Mouse (Mus musculus) forebrain, embryonic 16.5 days (tissue): ENCODE measurements at regions not wholly inside any gene's neighbourhood (a gene's known extent, or its start where the extent isn't known, plus 50 kb on each side); places are given as distances from the start of the nearest gene placed in this dataset.
A peak's percentile ranks its signal among the peaks of the same experiment; 100 is the strongest.
"Not testable (repeated sequence)": the region's sequence is repeated elsewhere in the genome, so short reads cannot be mapped to it uniquely, and the experiment has no call there.

Experiments used
- ATAC-seq: fragments of 200-750 bp; cut with Nextera tagmentation; 2 replicates; pipeline ENCODE4 v1.8.0; 2017; ENCODE audit warnings: mild to moderate bottlenecking, moderate library complexity
- H3K27ac ChIP-seq: fragments of 300-500 bp; sonication (generic); 2 replicates; pipeline ENCODE4 v1.5.1; 2014; ENCODE audit warnings: low read length, control low read depth
- H3K27me3 ChIP-seq: fragments of 300-500 bp; sonication (generic); replicated peaks from 2 replicates; pipeline ENCODE4 v1.6.1; 2014; ENCODE audit warnings: low read length; ENCODE audit not compliant: control insufficient read depth, insufficient read depth
- H3K36me3 ChIP-seq: fragments of 300-500 bp; sonication (generic); 2 replicates; pipeline ENCODE4 v1.6.1; 2014; ENCODE audit not compliant: control insufficient read depth, insufficient read depth
- H3K4me1 ChIP-seq: fragments of 300-500 bp; sonication (generic); replicated peaks from 2 replicates; pipeline ENCODE4 v1.6.1; 2014; ENCODE audit warnings: low read length; ENCODE audit not compliant: control insufficient read depth, insufficient read depth
- H3K4me2 ChIP-seq: fragments of 300-500 bp; sonication (generic); 2 replicates; pipeline ENCODE4 v1.6.1; 2014; ENCODE audit warnings: mild to moderate bottlenecking, low read length, control low read depth
- H3K4me3 ChIP-seq: fragments of 300-500 bp; sonication (generic); replicated peaks from 2 replicates; pipeline ENCODE4 v1.5.1; 2014; ENCODE audit warnings: mild to moderate bottlenecking, low read length, control low read depth
- H3K9ac ChIP-seq: fragments of 300-500 bp; sonication (generic); replicated peaks from 2 replicates; pipeline ENCODE4 v1.6.1; 2014; ENCODE audit warnings: low read depth, low read length, control low read depth
- H3K9me3 ChIP-seq: fragments of 300-500 bp; sonication (generic); 2 replicates; pipeline ENCODE4 v1.6.1; 2016; ENCODE audit warnings: low read length; ENCODE audit not compliant: control insufficient read depth
- WGBS: fragments of 180-500 bp; shearing (Covaris S2); extraction: QIAGEN DNeasy Blood & Tissue Kit; methylation state at CpG from one replicate; pipeline ENCODE4 v1.1.7; 2014; 5-methylcytosine and 5-hydroxymethylcytosine counted together

DNA sequence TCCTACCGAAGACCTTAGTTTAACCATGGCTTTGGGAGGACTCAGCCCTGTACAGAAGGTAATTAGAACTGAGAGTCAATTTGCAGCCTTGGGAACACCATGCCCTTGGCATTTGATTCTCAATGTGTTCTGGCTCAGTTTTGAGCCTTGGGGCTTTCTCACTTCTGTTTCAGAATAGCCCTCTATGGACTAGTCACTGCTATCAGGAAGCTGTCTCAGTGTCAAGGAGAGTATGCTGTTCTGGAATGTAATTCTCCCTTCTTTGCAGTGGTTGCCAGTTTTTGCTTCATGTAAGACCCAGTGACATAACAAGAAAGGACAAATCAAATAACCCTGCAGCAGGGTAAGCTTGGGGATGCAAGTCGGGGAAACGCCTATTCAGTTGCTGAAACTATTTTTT is 297.7 kb downstream of the Grxcr1 start:
- Histone ChIP-seq H3K4me3 (no peak overlapping the region), H3K9ac (no peak overlapping the region), H3K4me1 (no peaks in the 10 kb centered on the region), H3K27me3 (no peaks in the 10 kb centered on the region), H3K36me3 (no peaks in the 10 kb centered on the region), H3K27ac (no peak overlapping the region), H3K4me2 (no peak overlapping the region), H3K9me3 (no peaks in the 10 kb centered on the region)
- peak; percentile 62 for ATAC-seq
- WGBS: 71% methylated on average over 3 of the region's 3 CpGs

- H3K4me2 ChIP-seq: no peak overlapping the region
- no peaks in the 10 kb centered on the region for H3K9me3 ChIP-seq
- no peaks in the 10 kb centered on the region for H3K4me1 ChIP-seq
- H3K36me3 ChIP-seq: no peaks in the 10 kb centered on the region
- H3K27me3 ChIP-seq: no peaks in the 10 kb centered on the region
- 72% methylated on average over 2 of the region's 2 CpGs for WGBS
- no peak overlapping the region for H3K4me3 ChIP-seq
- no peak for ATAC-seq
- H3K27ac ChIP-seq: no peak overlapping the region
- no peak overlapping the region for H3K9ac ChIP-seq
These were observed 298.2 kb downstream of the Grxcr1 start for GRCm38 (mm10) chr5:68329828-68330227.

GRCm38 (mm10) chr5:68350921-68351320 is 319.3 kb downstream of the Grxcr1 start:
- Histone ChIP-seq H3K9ac (no peak overlapping the region), H3K27me3 (no peaks in the 10 kb centered on the region), H3K4me3 (no peak overlapping the region), H3K9me3 (no peaks in the 10 kb centered on the region), H3K4me2 (no peak overlapping the region), H3K27ac (no peak overlapping the region), H3K4me1 (no peaks in the 10 kb centered on the region), H3K36me3 (no peaks in the 10 kb centered on the region)
- ATAC-seq: no peak
- 71% methylated on average over 2 of the region's 2 CpGs for WGBS

GRCm38 (mm10) chr5:68351793-68352192 is 320.2 kb downstream of the Grxcr1 start:
- no peak overlapping the region for H3K4me2 ChIP-seq
- ATAC-seq: peak; percentile 64
- no peak overlapping the region for H3K9ac ChIP-seq
- WGBS: 57% methylated on average over 5 of the region's 5 CpGs
- H3K36me3 ChIP-seq: no peaks in the 10 kb centered on the region
- H3K27me3 ChIP-seq: no peaks in the 10 kb centered on the region
- H3K27ac ChIP-seq: no peak overlapping the region
- H3K9me3 ChIP-seq: no peaks in the 10 kb centered on the region
- H3K4me3 ChIP-seq: no peak overlapping the region
- H3K4me1 ChIP-seq: no peaks in the 10 kb centered on the region

- Histone ChIP-seq H3K27ac (no peak overlapping the region), H3K9ac (no peak overlapping the region), H3K4me2 (no peak overlapping the region), H3K4me3 (no peak overlapping the region), H3K4me1 (no peaks in the 10 kb centered on the region), H3K9me3 (no peaks in the 10 kb centered on the region), H3K36me3 (no peaks in the 10 kb centered on the region), H3K27me3 (no peaks in the 10 kb centered on the region)
- no peak for ATAC-seq
- 88% methylated on average over 4 of the region's 4 CpGs for WGBS
These were observed 321.6 kb downstream of the Grxcr1 start for GRCm38 (mm10) chr5:68353211-68353610.

DNA sequence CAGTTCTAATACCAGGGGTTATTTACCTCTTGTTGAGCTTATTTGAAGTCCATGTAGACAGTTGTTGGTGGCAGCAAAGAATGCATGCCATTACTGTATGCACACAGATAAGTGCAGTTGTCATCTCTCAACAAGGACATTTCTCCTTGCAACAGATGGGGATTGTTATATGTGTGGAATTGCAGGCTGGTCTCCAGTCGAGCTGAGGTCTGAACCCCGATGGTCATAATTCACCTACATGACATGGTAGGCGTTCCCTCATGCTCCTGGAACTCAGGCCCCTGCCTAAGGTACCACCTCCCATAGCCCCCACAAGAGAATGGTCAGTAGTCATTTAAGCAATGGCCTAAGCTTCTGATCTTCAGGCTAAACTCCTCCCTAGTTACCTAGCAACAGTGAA is 322.2 kb downstream of the Grxcr1 start:
- not testable (repeated sequence) for H3K4me1 ChIP-seq, H3K36me3 ChIP-seq, H3K4me2 ChIP-seq, H3K9me3 ChIP-seq, H3K4me3 ChIP-seq, ATAC-seq, H3K27ac ChIP-seq, H3K9ac ChIP-seq, H3K27me3 ChIP-seq
- 88% methylated on average over 3 of the region's 3 CpGs for WGBS

DNA sequence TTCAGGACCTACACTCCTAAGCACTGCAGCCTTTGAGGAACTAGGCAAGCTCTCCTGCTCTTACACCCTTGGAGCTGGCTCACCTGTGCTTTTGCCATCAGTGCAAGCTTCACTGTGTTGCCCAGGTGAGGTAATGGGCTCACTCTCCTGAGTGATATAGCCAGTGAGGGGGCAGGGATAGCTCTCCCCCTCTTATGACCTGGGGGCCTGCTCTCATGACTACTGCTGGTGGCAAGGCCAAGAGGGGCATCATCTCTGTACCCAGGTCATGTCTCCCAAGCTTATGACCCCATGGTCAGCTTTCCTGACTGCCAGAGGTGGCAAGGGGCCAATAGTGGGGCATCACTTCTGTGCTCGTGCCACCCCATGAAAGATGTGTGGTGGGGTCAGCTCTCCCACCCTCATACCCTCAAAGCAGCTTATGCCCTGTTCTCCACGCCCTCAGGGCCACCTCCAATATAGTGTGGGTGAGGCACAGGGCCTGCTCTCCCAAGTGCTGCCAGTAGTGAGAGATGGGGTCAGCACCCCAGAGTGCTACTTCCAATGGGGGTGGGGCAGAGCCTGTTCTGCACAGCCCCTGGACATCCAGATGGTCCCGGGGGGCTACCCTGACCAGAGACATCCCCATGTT is 330.1 kb downstream of the Grxcr1 start:
- Histone ChIP-seq H3K9me3 (no peaks in the 10 kb centered on the region), H3K27ac (no peak overlapping the region), H3K4me2 (no peak overlapping the region), H3K36me3 (no peaks in the 10 kb centered on the region), H3K27me3 (no peaks in the 10 kb centered on the region), H3K4me3 (no peak overlapping the region), H3K9ac (no peak overlapping the region), H3K4me1 (no peaks in the 10 kb centered on the region)
- 78% methylated on average over 3 of the region's 3 CpGs for WGBS
- ATAC-seq: no peak

DNA sequence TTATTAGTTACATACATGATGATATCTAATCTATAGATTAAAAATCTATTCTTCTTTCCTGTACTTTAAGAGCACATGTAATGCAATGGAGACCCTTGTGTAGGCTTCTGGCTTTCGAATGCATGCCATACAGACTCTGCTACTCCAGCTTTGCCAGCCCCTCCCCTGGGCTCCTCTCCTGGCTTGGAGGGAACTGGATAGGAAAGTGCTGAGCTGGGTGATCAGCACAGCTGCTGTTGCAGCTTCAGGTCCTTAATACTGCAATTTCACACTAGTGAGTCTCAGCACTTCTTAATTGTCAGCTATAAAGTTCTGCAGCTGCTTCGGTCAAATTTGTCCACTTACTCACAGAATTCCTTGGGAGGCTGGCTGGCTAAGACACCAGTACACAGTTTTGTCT is 341.4 kb downstream of the Grxcr1 start:
- peak; percentile 55 for ATAC-seq
- H3K9ac ChIP-seq: no peak overlapping the region
- no peak overlapping the region for H3K4me3 ChIP-seq
- H3K4me2 ChIP-seq: no peak overlapping the region
- H3K27me3 ChIP-seq: no peaks in the 10 kb centered on the region
- no peak overlapping the region for H3K27ac ChIP-seq
- no peaks in the 10 kb centered on the region for H3K9me3 ChIP-seq
- no peaks in the 10 kb centered on the region for H3K36me3 ChIP-seq
- H3K4me1 ChIP-seq: no peaks in the 10 kb centered on the region
- WGBS: 90% methylated on average over 2 of the region's 2 CpGs
